Mouse (Mus musculus) forebrain, embryonic 12.5 days (tissue): Measurements from ENCODE around the gene Lsmem1. TPM values are rescaled to one million over a fixed set of nuclear protein-coding genes. Genes with fewer than 3 reads are reported as not detected.

Experiments used
- microRNA counts: library from miRNA; unstranded; fragments of <30 nt; microRNA quantifications from one replicate; lab custom pipeline; 2017
- microRNA-seq: library from miRNA; unstranded; fragments of <30 nt; microRNA quantifications from one replicate; pipeline ENCODE4, GENCODE M21; 2017
- polyA plus RNA-seq: library from polyadenylated mRNA; unstranded; fragments of >200 nt; fragmentation: Nextera tagmentation; extraction: Ambion mirVana; gene quantifications from 2 replicates; pipeline ENCODE4 v1.2.1, GENCODE M21; 2016

Lsmem1 gene
- polyA plus RNA-seq, 1 experiment from 2014 or later: 0.20 TPM

MicroRNAs within 50 kb of the gene (microRNA counts, 519-probe panel; counts per million panel counts)
- microRNA mmu-miR-1938 (lab: Ali Mortazavi, UCI): not detected

Small RNA genes lying within 50 kb of the gene (microRNA-seq; reads per million reads assigned to microRNA genes)
- 0.97 reads per million for gene Mir1938

Other genes starting within 250 kb of the Lsmem1 start
- 64.5 and 70.5 TPM in 2 replicates for gene Arl4a, start 161.5 kb downstream of the Lsmem1 start, polyA plus RNA-seq
- gene Scin, start 65.3 kb downstream of the Lsmem1 start, polyA plus RNA-seq: 0.36 TPM in 1 of 2 replicates, not detected in the other
- 195 and 196 TPM in 2 replicates for gene Ifrd1, start 49.0 kb upstream of the Lsmem1 start, polyA plus RNA-seq
- 29.7 and 29.8 TPM in 2 replicates for gene Zfp277, start 246.4 kb upstream of the Lsmem1 start, polyA plus RNA-seq
- gene Dock4, start 246.5 kb upstream of the Lsmem1 start, polyA plus RNA-seq: 25.9 and 32.7 TPM in 2 replicates